Mouse (Mus musculus) heart, adult 11 months (tissue): ENCODE measurements around the gene Tfap4.

Experiments used
- DNase-seq: peaks from one replicate; pipeline ENCODE4 v3.0.0; 2022

Tfap4 gene

DNA sequence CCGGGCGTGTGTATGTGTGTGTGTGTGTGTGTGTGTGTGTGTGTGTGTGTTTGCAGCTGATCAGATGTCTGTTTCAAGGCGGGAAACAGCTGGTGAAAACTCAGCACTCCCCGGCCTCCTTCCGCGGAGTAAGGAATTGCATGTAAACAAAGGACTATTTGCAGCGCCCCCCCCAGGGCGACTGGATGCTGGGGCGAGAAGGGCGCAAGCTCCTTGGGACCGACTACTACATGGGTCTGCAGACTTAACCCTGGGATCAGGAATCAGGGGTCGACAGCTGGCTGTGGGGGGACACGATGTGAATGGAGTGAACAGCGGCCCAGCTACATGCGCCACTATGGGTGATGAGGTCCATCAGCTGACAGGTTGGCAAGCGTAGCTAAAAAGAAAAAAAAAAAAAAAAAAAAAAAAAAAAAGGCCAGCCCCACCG is at the start of gene Tfap4:
Gene Tfap4 (minus strand): TSS at position 140 of the 430 bp plus-strand sequence.
- peak; percentile 99 for DNase-seq

DNA sequence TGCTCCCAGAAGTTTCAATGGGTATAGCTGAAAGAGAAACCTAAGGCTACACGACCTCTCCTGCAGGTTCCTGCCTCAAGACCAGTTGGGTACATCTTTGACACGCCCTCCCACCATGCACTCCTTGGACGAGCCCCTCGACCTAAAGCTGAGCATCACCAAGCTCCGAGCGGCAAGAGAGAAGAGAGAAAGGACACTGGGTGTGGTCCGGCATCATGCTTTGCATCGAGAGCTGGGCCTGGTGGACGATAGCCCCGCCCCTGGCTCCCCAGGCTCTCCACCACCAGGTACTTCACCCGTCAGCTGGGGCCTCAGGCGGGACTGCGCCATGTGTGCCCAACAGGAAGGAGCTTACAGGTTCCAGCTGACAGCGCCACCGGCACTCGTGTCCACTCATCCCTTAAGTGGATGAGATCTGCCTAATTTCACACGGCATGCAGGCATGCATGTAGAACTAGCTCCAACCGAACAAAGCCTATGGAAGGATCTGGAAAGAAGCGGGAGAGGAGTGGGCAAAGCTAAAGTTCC is 48.9 kb upstream of the Tfap4 start:
- peak; percentile 92 for DNase-seq

DNA sequence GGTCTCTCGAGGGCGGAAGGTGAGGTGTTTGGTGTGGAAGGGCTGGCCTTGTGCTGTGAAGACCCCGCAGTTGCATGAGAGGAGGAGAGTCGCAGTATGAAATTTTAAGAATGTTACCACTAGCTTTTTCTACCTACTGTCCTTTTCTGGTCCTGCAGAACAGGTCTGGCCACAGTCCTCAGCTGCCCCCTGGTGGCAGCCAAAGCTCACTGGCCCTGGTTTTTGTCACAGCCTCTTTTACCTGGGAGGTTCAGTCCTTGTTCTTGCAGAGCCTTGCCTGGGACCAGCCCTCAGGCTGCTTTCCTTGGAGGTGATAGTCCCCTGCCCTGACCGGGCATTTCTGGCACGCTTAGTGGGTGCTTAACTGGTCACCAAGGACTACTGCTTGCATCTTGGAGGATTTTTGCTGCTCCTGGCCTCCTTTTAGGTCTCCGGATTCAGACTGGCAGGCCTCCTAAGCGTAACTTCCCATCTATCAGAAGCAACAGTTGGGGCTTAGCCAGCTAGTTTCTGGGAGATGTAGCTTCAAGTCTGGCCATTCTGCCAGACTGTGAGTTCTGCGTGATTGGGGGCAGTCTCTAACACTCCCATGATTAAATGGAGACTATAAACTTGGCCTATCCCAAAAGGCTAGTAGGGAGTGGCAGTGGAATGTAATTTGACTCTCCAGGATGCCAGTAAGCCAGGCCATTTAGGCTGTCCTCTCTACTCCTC is 48.3 kb upstream of the Tfap4 start:
- peak; percentile 97 for DNase-seq

DNA sequence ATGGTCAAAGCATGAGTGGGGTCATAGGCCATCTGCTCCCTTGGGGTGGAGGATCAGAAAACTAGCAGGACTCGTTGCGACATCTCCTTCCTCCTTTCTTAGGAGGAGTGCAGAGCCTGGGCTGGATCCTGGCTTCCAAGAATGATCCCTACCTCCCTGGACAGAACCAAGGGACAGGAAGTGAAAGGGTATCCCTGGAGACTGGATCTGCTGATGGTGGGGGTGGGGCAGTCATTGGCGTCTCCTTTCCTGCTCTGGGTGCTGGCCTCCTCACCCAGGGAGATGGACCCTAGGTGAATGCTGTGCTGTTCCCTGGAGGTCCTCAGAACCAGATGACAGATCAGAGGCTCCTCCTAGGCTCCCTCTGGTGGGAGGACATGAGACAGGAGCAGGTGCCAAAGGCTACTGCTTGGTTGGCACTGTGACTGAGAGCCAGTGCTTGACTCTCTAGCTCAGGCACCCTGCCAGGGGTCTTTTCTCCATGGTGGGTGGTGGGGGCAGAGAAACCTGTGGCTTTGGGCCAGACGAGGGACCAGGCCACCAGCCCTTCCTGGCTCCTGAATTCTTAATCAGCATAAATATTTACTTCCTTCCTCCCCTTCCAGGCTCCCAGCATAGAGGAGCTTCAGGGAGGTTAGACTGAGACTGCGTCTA is 46.9 kb upstream of the Tfap4 start:
- peak; percentile 98 for DNase-seq

DNA sequence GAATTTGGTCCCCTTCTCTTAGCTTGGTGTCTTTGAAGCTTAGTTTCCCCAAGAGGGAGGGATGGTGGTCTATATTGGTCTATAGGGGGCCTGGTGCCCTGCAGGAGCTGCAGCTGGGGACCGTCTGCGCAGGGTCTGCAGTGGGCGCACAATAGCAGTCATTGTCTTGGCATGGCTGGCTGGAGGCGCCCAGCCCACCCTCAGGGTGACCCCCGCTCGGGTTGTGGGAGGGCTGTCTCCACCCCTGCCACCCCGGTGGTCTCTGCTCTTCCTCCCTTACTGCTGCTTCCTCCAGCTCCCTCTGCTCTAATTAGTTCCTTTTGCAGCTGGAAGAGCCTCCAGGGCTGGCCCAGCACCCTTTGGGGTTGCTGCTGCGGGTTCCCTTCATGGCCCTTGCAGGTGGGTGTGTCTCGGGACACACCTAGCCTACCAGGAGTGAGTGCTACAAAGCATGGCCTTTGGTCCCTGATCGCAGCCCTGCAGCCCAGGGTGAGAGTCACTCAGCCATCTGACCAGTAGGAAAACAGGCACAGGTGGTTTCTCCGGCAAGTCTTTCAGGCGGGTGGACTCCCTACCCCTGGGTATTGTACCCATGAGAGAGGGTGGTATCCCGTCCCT is 46.0 kb upstream of the Tfap4 start:
- peak; percentile 94 for DNase-seq

DNA sequence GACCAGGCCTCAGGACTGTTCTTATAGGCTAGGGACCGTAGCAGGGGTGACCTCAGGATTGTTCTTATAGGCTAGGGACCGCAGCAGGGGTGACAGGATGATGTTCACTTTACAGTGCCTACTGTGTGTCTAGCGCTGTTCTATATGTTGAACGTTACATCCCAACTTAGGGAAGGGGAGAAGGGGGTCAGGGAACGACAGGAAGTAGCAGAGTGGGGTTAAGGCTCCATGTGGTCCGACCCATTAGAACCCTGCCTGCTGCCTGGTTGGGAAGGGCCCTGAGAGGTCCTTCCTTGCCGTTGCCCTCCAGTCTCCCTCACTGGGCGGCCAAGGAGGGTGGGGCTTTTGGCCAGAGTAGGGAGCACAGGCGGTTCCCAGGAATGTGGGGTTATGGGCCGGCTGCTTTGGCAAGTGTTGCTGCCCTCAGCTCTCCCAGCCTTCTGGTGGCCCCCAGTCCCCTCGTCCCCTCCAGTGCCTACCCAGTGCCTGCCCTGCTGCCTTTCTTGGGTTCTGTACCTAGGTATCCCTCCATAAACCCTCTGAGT is 44.7 kb upstream of the Tfap4 start:
- peak; percentile 93 for DNase-seq

DNA sequence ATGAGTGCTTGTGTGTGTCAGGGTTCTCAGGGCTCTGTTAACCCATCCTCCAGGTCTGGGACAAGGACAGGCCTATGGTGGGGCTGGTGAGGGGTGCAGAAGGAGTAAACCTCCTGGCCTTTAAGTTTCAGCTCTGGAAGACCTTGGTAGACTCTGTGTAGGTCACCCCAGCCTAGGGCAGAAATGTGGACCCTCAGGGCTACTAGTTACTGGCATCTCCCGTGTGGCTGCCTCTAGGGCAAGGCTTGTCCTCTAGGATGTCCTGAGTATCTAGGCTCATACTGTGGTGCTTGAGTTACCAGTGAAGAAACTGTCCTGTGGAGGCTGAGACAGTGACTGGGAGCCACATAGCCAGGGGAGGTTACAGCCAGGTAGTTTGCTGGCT is 43.8 kb upstream of the Tfap4 start:
- peak; percentile 90 for DNase-seq

DNA sequence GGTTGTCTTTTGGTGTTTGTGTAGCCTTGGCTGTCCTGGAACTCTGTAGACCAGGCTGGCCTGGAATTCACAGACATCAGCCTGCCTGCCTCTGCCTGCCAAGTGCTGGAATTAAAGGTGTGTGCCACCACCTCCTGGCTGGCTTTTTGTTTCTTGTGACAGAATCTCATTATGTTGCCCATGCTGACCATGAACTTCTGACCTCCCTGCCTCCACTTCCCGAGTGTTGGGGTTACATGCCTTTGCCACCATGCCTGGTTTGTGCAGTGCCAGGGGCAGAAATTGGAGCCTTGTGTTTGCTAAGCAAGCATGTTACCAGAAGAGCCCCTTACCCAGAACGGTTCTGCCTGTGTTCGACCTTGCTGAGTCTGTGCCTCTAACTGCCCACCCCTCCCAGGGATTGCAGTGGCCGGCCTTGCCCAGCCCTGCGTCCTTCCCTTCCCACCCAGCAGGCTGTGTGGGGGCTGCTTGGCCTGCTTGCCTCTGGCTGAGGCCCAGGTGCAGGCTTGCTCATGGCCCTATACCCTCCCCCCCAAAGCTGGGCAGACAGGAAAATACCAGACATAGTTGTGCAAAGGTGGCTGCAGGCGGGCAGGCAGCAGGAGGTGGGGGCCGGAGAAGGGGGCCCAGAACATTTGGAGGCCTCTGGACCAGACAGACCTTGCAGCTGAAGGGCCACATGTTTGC is 43.3 kb upstream of the Tfap4 start:
- DNase-seq, result peak; percentile 90

DNA sequence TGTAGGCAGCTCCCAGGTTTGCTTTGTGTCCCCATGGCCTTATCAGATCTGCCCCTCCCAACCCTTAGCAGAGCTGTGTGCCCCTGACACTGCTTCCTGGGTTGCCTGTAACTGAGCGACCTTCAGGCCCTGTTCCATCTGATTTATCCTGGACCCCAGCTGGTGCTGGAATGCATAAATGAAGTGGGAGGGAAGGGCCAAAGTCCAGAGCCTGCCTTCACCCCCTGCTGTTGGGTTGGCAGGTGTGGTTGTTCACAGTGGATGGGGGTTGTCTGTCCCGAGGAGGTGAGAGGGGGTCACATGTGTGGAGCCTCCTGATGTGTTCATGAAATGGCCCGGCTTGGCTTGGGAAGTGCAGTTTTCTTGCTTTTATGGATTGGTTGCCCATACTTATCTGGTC is 42.5 kb upstream of the Tfap4 start:
- DNase-seq, result peak; percentile 92

DNA sequence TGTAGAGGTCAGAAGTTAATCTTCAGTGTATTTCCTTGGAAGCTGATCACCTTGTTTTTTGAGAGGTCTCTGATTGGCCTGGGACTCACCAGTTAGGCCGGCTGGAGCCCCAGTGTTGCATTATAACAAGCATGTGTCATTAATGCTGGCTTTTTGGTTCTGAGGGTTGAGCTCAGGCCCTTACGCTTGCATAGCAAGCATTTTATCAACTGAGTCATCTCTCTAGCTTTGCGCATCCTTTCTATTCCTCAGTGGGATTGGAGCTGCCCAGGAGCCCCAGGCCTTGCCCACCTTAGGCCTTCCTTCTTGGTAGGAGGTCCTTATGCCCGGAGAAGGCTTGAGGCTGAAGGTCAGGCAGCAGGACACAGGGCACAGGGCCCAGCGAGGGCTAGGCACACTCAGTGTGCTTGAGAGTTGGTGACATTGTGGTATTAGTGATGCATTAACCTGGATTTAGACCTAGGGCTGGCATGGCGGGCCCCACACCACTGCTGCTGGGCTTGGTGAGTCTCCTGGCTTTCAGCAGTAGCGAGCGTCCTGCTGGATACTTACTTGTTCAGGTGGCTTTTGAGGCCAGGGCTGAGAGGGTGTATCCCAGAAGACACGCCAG is 41.2 kb upstream of the Tfap4 start:
- DNase-seq, result no peak

DNA sequence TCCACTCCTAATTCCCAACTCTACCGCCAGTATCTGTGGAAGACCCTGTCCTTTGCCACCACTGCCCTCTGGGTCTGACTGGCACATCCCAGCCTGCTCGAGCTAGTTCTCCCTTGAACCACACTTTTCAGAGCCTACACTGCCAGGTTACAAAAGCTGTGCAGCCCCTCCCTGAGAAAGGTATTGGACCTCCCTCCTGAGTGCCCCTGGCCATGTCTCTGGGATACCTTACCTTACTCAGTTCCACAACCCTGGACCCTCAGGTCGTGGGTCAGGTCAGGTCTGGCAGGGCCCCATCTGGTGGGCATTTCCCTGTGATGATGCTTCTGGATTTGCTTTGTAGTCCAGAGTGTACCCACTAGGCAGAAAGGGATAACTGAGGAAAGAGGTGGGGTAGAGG is 40.0 kb upstream of the Tfap4 start:
- DNase-seq, result no peak

DNA sequence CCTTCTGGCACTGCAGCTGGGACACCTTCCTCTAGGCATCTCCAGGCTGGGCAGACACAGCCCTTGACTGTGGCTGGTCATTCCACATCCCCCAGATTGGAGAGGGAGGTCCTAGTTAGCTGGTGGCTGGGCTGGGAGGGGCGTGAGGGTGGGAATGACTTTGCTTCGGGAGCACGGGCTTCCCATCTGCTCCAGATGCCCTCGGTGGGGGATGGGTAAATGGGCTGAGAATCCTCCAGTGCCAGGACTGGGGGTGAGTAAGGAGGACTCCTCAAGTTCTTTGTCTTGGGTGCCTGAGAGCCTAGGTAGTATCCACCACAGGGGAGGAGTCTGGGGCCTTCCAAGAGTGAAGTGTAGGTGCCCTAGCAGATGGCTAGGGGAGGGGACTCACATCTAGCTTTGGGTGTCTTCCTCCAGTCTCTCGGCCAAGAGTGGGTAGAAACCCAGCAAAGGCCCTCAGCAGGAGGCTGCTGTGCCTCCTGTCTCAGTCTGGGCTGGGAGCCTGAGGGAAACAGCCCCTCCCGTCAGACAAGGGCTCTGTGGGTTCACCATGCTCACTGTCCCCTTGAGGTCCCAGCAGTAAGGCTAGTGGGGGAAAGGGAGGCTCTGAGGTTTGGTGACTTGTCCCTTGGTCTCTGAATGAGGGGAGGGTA is 39.4 kb upstream of the Tfap4 start:
- peak; percentile 91 for DNase-seq

DNA sequence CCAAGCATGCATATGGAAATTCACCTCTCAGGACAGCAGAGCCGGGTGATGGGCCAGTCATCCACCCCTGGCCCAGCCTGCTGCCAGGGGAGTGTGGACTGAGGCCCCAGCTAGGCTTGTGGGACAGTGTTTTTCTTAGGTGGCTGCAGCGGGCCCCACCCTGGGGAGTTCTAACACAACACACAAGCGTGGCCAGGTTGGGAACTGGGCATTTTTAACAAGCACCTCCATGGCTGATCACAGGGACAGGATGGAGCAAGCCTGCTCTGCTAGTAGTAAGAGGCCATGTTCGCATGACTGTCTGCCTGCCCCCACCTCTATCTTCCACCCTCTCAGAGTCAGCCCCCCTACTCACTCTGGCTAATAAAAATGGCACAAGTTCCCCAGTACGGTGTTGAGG is 38.4 kb upstream of the Tfap4 start:
- peak; percentile 90 for DNase-seq

DNA sequence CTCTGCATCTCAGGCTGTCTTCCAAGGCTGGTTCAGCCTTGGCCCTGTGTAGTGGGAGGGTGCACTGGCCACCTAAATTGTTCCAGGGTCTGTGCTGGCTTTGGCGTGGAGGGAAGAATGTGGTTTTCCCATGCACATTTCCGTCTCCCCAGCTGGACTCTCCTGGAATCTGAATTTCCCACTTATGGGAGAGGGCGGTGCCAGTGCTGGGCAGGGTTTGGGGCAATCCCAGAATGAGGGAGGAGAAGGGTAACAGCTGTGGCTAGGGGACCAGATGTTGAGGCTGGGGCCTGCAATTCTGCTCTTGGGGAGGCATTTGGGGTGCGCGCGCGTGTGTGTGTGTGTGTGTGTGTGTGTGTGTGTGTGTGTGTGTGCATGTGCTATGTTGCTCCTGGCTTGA is 37.6 kb upstream of the Tfap4 start:
- peak; percentile 94 for DNase-seq

DNA sequence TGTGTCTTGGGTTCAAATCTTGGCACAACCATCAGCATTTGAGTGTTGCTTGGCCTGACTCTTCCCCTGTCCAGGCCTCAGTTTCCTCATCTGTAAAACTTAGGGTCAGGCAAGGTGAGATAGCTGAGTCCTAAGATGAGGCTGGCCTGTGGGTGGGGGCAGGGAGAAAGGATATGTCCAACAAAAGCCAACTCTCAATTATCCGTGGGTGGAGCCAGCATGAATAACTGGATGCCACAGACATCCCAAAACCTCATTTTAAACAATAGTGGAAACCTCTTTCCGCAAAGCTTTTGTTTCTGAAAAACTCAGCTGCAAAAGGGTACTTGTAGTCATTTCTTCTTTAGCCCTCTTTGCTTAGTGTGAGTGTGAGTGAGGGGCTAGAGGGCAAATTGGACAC is 37.2 kb upstream of the Tfap4 start:
- no peak for DNase-seq

DNA sequence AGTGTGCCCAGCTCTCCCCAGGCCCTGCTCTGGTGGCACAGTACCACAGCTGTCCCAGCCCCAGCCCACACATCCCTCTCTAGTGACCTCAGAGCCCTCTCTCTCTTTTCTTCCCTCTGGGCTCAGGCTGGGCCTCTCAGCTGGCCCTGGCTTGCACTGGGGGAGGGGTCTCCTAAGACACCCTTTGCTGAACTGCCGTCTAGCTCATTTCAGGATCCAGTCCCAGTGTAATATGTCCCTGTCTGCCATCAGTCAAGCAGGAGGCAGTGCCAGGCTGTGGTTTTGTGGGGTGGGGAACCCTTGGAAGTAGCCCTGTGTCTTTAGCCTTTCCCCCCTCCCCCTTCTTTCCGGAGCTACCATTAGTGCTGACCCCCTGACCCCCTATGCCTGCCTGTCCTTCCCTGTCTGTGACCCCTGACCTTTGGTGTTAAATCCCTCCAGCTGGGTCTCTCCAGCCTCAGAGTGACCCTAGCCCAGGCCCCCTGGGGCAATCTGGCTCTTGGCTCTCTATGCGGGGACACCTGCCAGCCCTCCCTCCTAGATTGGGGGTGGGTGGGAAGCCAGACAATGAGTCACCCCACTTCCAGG is 36.6 kb upstream of the Tfap4 start:
- peak; percentile 96 for DNase-seq

DNA sequence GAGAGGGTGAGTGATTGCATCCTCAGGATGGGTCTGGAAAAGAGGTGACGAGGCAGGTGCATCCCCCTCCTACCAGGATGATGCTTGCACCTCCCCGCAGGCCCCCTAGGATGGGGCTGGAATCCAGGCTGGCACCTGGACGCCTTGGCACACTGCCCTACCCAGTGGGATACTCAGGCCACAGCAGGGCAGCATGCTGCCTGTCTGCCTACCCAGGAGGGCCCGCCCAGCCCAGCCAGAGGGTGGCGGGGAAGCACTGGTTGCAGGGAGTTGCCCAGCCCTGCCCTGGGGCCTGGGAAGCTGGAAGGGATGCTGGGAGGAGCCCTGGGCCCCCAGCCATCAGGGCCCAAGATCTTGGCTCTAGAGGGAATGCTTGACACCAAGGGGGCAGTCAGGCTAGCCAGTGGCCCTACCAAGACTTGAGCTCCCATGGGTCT is 35.9 kb upstream of the Tfap4 start:
- peak; percentile 98 for DNase-seq

DNA sequence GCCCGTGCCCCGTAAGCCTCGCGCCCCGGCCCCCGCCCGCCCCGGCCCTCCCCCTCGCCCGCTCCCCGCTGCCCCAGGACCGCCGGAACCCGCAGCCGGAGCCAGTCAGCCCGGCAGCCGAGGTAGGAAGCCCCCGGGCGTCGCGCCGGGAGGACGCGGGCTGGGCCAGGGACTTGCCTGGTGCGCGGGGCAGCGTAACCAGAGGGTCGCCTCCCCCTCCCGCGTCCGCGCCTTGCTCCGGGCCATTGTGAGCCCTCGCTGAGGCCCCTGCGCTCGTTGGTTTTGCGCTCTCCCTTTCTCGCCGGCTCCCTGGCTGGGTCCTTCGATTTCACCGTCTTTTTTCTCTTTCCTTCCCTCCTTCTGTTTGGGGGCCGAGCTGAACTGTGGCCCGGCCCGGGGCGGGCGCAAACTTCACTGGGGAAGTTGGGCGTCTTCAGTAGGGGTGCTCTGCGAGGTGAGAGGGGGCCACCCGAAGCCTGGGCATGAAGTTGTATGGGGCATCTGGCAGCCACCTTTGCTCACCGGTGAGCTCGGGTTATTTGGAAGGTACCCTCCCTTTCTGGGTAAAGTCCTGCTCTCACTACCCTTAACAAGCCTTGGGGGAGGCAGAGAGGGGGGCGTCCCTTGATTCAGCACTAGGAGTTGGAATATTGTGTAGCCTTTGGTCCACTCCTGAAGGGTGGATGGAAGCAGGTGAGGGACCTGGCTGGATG is 35.3 kb upstream of the Tfap4 start:
- DNase-seq, result no peak

DNA sequence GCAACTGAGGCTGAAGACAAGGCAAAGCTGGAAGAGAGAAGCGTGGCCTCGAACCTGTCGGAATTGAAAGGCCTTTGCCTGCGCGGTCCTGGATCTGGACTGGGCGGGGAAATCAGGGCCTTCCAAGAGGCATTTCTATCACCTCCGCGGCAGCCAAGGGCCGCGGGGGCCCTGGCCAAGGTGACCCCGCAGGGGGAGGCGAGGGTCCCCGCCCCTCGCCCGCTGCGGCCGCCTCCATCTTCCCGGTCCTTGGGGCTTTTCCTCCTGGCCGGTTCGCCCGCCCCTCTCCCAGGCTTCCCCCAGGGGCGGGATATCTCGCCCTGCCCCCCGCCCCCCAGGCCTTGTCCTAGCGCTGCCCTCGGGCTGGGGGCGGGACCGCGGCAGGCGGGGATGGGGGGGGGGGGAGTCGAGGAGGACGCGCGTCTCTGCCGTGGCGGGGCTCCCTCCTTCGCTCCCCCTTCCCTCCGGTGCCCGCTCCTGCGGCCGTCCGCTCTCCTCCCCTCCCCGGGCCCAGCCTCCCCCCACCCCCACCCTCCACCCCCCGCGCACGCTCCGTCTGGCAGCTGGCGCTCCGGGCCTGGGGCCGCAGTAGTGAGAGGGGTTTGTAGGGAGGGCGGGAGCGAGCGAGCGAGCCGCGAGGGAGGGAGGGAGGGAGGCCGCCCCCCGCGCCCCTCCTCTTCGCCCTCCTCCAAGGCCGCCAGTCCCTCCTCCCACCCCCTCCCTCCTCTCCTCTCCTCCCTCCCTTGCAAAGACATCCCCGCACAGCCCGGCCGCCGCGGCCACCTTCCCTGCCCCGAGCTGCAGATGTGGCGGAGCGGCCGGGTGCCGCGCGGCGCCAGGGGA is 34.5 kb upstream of the Tfap4 start, which contains the start of gene Glis2:
Gene Glis2 (plus strand): TSS at position 743 of the 843 bp plus-strand sequence.
- peak; percentile 98 for DNase-seq
